Mouse (Mus musculus) liver, embryonic 14.5 days (tissue): ENCODE measurements around the gene Ube2cbp.

Experiments
- CTCF ChIP-seq: IDR thresholded peaks from 2 replicates; pipeline ENCODE4 v1.5.1; 2016; ENCODE audit warnings: antibody characterized with exemption, low read depth, control low read depth
- EP300 ChIP-seq: IDR thresholded peaks from 2 replicates; pipeline ENCODE4 v1.6.1; 2016; ENCODE audit warnings: antibody characterized with exemption, low read depth

DNA sequence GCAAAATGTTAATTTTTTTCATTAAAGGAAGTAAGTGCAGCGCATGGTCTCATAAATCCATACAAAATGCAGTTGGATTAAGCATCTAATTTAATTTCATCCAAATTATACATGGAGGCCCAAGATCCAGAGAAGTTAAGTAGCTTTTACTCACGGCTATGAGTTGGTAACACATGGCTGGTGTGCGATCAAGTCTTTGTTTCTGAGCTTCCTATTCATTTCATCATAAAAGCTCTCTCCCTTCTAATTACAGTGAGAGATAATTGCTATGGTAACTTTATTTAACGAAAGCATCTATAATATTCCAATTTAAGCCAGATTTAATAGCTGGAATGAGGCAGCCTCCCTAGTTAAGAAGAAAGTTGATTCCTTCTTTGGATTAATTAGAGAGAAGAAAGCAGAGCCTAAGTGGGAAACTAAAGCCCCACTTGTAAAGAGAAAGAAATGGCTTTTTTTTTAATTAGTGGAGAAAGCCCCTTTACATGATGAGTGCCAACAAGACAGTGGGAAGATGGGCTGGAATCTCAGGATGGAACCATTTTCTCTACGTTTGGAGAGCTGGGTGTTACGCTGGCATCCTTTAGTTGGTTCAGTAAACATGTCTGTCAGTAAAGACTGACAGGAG is 145.1 kb downstream of the Ube2cbp start:
- no peak for TF ChIP-seq CTCF
- TF ChIP-seq EP300: no peak
